Mouse (Mus musculus) hindbrain, postnatal 0 days (tissue): Measurements from ENCODE around the gene 2310033P09Rik. TPM values are rescaled to one million over a fixed set of nuclear protein-coding genes. Genes with fewer than 3 reads are reported as not detected.

Source experiments
- ATAC-seq: fragments of 200-750 bp; cut with Nextera tagmentation; 2 replicates; pipeline ENCODE4 v1.8.0; 2017; ENCODE audit warnings: mild to moderate bottlenecking, moderate TSS enrichment, moderate library complexity
- DNase-seq: peaks from one replicate; pipeline ENCODE4 v3.0.0-alpha.2; 2015; ENCODE audit warnings: low spot score
- H3K27ac ChIP-seq: fragments of 300-500 bp; sonication (generic); 2 replicates; pipeline ENCODE4 v1.5.1; 2014; ENCODE audit warnings: mild to moderate bottlenecking
- H3K27me3 ChIP-seq: fragments of 300-500 bp; sonication (generic); 2 replicates; pipeline ENCODE4 v1.6.1; 2014; ENCODE audit warnings: low read length, mixed read lengths; ENCODE audit not compliant: insufficient read depth
- H3K36me3 ChIP-seq: fragments of 300-500 bp; sonication (generic); 2 replicates; pipeline ENCODE4 v1.6.1; 2014; ENCODE audit warnings: low read length, mixed read lengths; ENCODE audit not compliant: insufficient read depth
- H3K4me1 ChIP-seq: fragments of 300-500 bp; sonication (generic); 2 replicates; pipeline ENCODE4 v1.6.1; 2014; ENCODE audit warnings: antibody characterized with exemption, low read length, mixed read lengths; ENCODE audit not compliant: insufficient read depth
- H3K4me2 ChIP-seq: fragments of 300-500 bp; sonication (generic); 2 replicates; pipeline ENCODE4 v1.6.1; 2014; ENCODE audit warnings: low read depth, mild to moderate bottlenecking, low read length, moderate library complexity, mixed read lengths
- H3K4me3 ChIP-seq: fragments of 300-500 bp; sonication (generic); 2 replicates; pipeline ENCODE4 v1.5.1; 2014; ENCODE audit warnings: low read length
- H3K9ac ChIP-seq: fragments of 300-500 bp; sonication (generic); replicated peaks from 2 replicates; pipeline ENCODE4 v1.6.1; 2014; ENCODE audit warnings: mild to moderate bottlenecking, low read length, moderate library complexity, mixed read lengths
- H3K9me3 ChIP-seq: fragments of 300-500 bp; sonication (generic); 2 replicates; pipeline ENCODE4 v1.6.1; 2016; ENCODE audit warnings: low read length, mixed read lengths
- CTCF ChIP-seq: IDR thresholded peaks from 2 replicates; pipeline ENCODE4 v1.5.1; 2016; ENCODE audit warnings: antibody characterized with exemption, control low read depth, low read depth
- WGBS: fragments of 180-500 bp; shearing (Covaris S2); extraction: QIAGEN DNeasy Blood & Tissue Kit; methylation state at CpG from one replicate; pipeline ENCODE4 v1.1.7; 2014; 5-methylcytosine and 5-hydroxymethylcytosine counted together
- polyA plus RNA-seq: library from polyadenylated mRNA; unstranded; fragments of >200 nt; fragmentation: Nextera tagmentation; extraction: Ambion mirVana; gene quantifications from 2 replicates; pipeline ENCODE4 v1.2.1, GENCODE M21; 2015
- total RNA-seq: library from RNA; depleted of rRNA; stranded (reverse); fragments of >200 nt; gene quantifications from 2 replicates; pipeline ENCODE4 v1.2.3, GENCODE M21; 2014

The 2310033P09Rik gene
- total and polyA plus RNA-seq, 2 experiments from 2014 or later: 4.3 to 24.8 TPM

DNA sequence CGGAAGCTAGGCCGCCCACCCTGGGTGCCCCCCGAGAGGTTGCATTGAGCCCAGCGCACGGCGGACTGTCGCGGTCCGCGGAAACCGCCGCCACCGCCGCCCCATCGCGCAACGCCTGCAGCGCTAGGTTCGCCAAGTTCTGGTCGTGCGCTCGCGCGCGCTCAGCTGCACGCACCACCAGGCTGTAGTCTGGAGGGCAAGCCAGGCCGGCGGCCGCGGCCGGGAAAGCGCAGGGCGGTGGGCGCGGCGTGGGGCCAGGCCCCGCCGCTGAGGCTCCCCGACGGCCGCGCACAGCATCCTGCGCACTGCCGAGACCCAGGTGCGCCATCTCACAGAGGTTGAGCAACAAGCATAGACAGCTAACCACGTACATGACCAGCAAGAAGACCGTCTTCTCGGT is 31.6 kb upstream of the 2310033P09Rik start:
- Histone ChIP-seq H3K27ac (no peak overlapping the region), H3K36me3 (no peaks in the 10 kb centered on the region), H3K4me3 (peak overlapping the region; percentile 15), H3K4me1 (no peaks in the 10 kb centered on the region), H3K9me3 (no peaks in the 10 kb centered on the region), H3K4me2 (no peak overlapping the region), H3K9ac (no peak overlapping the region), H3K27me3 (peaks cover 44% of the 10 kb centered on the region)
- 3% methylated on average over 46 of the region's 48 CpGs for WGBS
- DNase-seq (no peak), ATAC-seq (no peak)
- no peak for TF ChIP-seq CTCF

- Histone ChIP-seq H3K4me2 (no peak overlapping the region), H3K27ac (no peak overlapping the region), H3K36me3 (no peaks in the 10 kb centered on the region), H3K9me3 (no peaks in the 10 kb centered on the region), H3K4me1 (no peaks in the 10 kb centered on the region), H3K4me3 (peak overlapping the region; percentile 15; the same call in 1 of the 2 replicates), H3K9ac (no peak overlapping the region), H3K27me3 (peaks cover 44% of the 10 kb centered on the region)
- ATAC-seq: 0 out of 2 replicates have a peak, but pooled peaks have one; percentile 14
- no peak for DNase-seq
- no peak for TF ChIP-seq CTCF
- 10% methylated on average over 34 of the region's 34 CpGs for WGBS
Measured at GRCm38 (mm10) chr11:59176921-59177320, 31.2 kb upstream of the 2310033P09Rik start.

GRCm38 (mm10) chr11:59182864-59183331 is 25.2 kb upstream of the 2310033P09Rik start, which contains the start of gene Gjc2:
Gene Gjc2, minus strand, starts transcription at chr11:59183213.
- H3K27ac ChIP-seq: no peak within 1 kb of the TSS
- DNase-seq (peak; percentile 16), ATAC-seq (no peak; the same call in 1 of the 2 replicates)
- H3K36me3 ChIP-seq: peaks cover 22% of the 10 kb centered on the region
- no peak for TF ChIP-seq CTCF
- H3K9me3 ChIP-seq: no peaks in the 10 kb centered on the region
- no peak within 1 kb of the TSS for H3K4me2 ChIP-seq
- H3K4me1 ChIP-seq: no peaks in the 10 kb centered on the region
- H3K27me3 ChIP-seq: peaks cover 8% of the 10 kb centered on the region
- no peak within 1 kb of the TSS for H3K9ac ChIP-seq
- WGBS: 37% methylated on average over 3 of the region's 3 CpGs
- no peak within 1 kb of the TSS for H3K4me3 ChIP-seq

DNA sequence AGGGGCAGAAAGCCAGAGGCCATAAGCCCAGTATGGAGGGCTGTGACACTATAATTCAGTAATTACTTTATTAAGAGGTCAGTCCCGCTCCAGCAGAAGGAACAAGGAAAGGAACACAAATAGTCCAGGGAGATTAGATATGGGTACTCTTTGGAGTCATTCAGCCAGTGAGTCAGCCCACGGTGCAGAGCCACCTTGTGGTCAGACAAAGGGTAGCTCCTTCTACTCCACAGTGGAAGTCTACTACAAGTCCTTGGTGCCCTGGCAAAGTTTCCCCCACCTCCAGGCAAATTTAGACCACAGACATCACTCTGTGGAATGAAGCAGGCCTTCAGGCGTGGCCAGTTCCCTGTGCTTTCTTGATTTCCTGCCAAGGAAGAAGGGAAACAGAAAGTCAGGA is 24.3 kb upstream of the 2310033P09Rik start:
- ATAC-seq: peak; percentile 42; the same call in 1 of the 2 replicates

DNA sequence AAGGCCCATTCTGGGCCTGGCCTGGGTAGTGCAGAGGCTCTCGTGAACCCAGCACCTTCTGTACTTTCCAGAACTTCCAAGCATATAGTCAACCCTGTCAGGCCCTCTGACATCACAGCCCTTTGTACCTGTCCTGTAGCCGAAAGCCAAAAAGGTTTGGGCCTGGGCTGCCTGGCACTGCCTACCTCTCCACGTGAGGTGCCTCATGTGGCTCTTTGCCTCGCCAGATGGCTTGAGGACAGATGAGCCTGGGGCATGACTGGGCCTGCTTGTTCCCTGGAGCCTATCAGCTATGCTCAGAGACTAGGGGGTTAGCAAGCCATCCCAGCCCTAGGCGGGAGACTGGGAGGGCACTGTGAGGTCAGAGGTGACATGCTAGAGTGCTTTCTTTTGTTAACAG is 22.6 kb upstream of the 2310033P09Rik start:
- ATAC-seq: no peak
- Histone ChIP-seq H3K27me3 (no peaks in the 10 kb centered on the region), H3K4me1 (peaks cover 4% of the 10 kb centered on the region; the same call in 1 of the 2 replicates), H3K36me3 (peaks cover 22% of the 10 kb centered on the region), H3K9ac (no peak overlapping the region), H3K4me3 (no peak overlapping the region), H3K9me3 (no peaks in the 10 kb centered on the region), H3K27ac (no peak overlapping the region), H3K4me2 (no peak overlapping the region)
- TF ChIP-seq CTCF: no peak
- 86% methylated on average over 5 of the region's 5 CpGs for WGBS
- no peak for DNase-seq

More for the DNA sequence above, 24.3 kb upstream of the 2310033P09Rik start:
- no peak overlapping the region for H3K27ac ChIP-seq
- no peak overlapping the region for H3K4me2 ChIP-seq
- no peaks in the 10 kb centered on the region for H3K27me3 ChIP-seq
- no peaks in the 10 kb centered on the region for H3K4me1 ChIP-seq
- peak; percentile 89 for TF ChIP-seq CTCF
- no peak overlapping the region for H3K4me3 ChIP-seq
- no peak overlapping the region for H3K9ac ChIP-seq
- H3K36me3 ChIP-seq: peaks cover 22% of the 10 kb centered on the region
- DNase-seq: peak; percentile 77
- WGBS: 26% methylated on average over 3 of the region's 3 CpGs
- H3K9me3 ChIP-seq: no peaks in the 10 kb centered on the region

DNA sequence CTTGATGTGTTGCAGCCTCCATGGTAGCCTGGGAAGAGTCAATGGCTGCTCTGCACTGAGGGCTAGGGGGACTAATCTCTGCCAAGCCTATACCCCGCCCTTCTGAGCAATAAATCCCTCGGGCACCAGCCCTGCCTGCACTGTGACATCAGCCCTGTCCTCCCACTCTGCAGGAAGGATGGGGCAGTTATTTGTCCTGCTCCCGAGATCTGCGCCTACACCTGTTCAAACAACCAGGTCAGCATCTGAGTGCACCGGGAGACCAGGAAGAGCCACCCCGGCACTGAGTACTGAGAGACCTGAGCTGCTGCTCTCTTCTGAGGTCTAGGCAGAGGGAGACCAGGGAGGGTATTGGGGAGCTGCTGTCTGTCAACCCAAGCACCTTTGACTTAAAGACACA is 20.4 kb upstream of the 2310033P09Rik start:
- no peak for TF ChIP-seq CTCF
- WGBS: 86% methylated on average over 6 of the region's 6 CpGs
- Histone ChIP-seq H3K27ac (no peak overlapping the region), H3K36me3 (peaks cover 22% of the 10 kb centered on the region), H3K9ac (no peak overlapping the region), H3K9me3 (no peaks in the 10 kb centered on the region), H3K4me2 (no peak overlapping the region), H3K4me1 (peaks cover 4% of the 10 kb centered on the region; the same call in 1 of the 2 replicates), H3K4me3 (no peak overlapping the region), H3K27me3 (no peaks in the 10 kb centered on the region)
- DNase-seq: no peak
- ATAC-seq: no peak
